Mouse (Mus musculus) megakaryocyte, adult 5-6 weeks (primary cell): ENCODE measurements at regions not wholly inside any gene's neighbourhood (a gene's known extent, or its start where the extent isn't known, plus 50 kb on each side); places are given as distances from the start of the nearest gene placed in this dataset.
A peak's percentile ranks its signal among the peaks of the same experiment; 100 is the strongest.
"Not testable (repeated sequence)": the region's sequence is repeated elsewhere in the genome, so short reads cannot be mapped to it uniquely, and the experiment has no call there.

Experiments used
- ATAC-seq: 2 replicates; pipeline ENCODE4 v1.8.0; 2016; ENCODE audit warnings: mild to moderate bottlenecking, inconsistent platforms; ENCODE audit not compliant: poor library complexity, severe bottlenecking

DNA sequence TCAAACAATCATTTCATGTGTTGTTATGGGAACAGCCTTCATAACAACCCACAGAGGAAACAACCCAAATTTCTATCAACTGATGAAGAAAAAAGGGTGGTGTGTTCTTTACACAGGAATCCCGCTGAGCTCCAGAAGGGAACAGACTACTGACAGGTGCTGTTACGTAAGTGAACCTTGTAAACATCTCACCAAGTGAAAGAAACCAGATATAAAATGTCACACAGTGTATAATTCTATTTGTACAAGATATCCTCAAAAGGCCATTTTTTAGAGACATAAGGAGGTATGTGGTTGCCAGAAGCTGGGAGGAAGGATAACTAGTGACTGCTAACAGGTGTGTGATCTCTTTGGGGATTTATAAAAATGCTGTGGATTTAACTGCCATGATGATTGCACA, 119.9 kb downstream of the Plod2 start:
- no peak for ATAC-seq

DNA sequence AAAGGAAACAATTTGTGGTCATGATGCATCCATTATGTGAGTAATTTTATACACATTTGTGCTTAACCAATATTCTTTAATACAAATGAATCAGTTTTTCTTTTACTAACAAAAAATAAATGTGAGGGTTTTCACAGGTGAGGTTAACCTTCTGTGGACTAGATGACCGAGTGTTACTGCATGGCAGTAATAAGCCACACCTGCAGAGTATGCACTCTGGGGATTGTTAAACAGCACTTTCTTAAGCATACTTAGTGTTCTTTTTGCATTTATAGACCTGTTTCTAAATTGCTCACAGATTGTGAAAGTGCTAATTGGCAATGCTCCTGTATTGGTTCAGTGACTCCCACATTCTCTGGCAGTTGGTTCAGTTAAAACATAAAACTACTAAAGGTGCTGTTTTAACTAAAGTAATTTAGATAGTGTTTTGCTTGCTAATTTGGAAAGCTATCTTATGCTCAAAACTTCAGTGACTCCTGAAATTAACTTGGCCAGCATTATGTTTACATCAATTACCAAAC, 125.4 kb downstream of the Plod2 start:
- ATAC-seq: no peak

DNA sequence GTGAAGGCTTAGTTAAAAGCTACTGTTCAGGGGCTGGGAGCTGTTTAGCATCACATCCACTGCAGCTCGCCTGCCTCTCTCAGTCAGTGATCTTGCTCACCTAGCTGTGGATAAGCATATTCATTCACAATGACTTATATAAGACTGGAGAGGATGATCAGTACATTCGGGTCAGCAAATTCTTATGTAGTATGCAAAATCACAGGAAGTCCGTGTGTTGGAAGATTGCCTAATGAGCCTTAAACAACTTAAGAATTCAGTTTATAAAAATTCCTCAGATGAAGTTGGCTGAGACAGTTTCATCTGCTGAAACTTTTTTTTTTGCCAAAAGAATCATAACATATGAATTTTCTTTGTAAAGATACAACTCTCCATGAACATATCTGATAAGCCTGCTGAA, 129.9 kb downstream of the Plod2 start:
- no peak for ATAC-seq

DNA sequence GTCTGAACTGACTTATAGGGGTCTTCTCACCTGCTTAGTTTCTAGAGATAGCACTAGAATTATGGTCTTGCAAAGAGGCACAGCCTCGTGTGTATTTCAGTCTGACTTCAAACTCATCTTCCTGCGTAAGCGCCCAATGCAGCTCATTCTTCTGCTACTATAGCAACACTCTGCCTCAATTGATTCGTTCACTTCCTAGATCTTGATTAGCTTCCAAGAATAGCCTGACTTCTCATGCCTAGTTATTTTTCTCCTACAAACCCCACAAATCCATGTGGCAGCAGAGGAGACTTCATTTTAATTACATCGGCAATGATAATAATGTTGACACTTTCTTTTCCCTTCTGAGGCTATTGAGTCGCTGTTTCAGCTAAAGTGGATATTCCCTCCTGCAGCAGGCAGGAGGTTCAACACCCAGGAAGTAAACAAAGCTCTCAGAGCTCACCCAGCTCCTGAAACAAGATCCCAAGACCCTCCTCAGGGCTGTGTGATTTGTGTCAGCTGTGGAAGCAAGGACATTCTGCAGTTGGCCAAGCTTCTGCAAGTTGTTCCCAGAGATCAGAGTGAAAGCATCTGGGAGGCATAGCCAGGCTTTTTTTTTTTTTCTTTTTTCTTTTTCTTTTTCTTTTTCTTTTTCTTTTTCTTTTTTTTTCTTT, 152.5 kb downstream of the Plod2 start:
- no peak for ATAC-seq

DNA sequence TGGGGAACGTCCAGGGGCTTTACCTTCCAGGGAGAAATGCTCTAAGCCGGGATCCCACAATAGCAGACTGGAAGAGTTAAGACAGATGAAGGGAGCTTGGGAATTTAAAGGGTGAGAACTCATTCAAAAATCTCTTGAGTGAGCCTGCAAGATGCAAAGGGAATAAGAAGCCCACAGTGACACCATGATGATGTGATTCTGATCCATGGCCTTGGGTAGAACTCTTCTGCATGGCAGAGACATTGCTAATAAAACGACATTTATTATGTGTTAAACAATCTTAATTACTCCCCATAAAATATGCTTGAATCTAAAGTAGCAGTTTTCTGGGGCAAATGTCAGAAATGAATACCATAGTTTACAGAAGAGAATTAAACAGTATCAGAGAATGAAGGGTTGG, 155.9 kb downstream of the Plod2 start:
- no peak for ATAC-seq

DNA sequence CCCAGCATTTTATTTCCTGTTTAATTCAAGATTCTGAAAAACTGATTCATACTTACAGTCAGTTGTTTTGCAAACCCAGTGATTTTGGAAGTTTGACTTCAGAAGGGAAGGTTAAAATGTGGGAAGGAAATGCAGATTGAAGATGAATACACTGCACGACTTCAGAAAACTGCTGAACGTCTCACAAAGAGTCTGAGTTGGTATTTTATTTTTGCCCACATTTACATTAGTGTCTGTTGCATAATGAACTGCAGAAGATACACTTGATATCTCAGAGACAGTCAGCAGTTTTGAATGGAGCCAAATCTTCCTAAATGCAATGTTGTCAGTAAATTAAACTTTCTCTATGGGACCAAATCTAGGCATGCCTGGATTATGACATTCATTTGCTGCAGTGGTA, 162.7 kb downstream of the Plod2 start:
- no peak for ATAC-seq

DNA sequence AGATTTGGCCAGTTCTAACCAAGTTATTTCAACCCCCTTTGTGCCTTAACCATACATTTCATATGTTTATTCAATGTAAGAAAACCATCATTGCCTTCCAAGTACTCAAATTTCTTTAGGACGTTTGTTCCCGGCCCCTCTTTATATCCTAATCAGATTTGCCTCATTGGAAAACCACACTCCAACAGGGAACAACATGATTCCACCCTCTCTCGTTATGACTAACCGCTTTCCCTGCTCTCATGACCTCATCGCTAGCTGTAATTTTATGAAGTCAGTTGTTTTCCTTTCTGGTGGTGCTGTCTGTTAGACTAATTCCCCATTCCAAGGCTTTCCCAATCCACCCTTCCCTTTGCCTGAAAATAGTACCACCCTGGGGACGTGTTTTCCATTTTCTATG, 165.0 kb downstream of the Plod2 start:
- no peak for ATAC-seq

DNA sequence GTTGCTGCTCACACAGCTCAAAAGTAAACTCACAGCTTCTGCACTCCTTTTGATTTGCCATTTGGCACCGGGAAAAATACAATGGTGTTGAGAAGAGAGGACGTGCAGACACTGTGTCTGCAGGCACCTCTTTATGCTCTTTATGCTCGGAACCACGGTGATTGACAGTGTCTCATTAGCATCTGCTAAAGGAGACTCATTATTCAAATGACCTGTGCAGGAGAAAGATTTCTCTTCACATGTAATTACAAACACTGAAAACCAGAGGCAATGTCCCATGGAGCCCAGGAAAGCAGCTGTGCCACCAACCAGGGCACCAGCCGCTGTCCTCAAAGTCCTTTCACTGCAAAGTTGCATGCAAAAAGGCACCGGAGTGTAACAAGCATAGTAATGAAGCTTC, 175.2 kb downstream of the Plod2 start:
- no peak for ATAC-seq

DNA sequence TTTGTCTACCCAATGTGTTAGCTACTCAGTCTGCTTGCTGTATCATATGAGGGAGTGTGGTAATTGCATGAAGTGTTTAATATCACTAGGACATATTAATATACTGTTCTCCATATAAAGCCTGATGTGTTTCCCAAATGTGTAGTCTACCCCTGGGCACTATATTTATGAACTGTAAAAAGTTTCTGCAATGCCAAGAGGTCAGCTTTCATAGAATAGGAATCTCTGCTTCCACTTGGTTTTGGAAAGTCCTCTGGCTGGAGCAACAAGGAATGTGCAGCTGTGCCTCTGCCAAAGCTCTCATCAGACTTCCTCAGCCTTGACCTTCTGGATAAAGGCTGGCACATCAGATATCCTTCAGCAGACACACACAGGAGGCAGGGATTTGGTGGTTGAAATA, 176.3 kb downstream of the Plod2 start:
- no peak for ATAC-seq

DNA sequence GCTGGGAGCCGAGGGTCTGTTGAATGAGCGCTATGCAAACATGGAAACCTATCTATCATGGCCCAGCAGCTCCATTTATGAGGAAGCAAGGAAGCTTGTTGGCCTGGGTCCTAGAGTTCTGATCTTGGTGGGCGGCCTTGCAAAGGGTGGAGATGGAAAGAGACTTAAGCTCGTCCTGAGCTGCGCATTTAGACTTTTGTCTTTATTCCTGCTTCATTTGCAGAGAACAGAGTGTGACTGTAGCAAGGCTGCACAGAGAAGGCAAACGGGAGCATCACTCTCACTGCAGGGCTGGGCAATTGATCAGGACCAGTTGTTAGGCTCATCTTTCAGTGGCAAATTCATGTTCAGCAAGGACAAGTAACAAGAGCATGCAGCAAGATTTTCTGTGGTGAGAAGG, 177.2 kb downstream of the Plod2 start:
- no peak for ATAC-seq

DNA sequence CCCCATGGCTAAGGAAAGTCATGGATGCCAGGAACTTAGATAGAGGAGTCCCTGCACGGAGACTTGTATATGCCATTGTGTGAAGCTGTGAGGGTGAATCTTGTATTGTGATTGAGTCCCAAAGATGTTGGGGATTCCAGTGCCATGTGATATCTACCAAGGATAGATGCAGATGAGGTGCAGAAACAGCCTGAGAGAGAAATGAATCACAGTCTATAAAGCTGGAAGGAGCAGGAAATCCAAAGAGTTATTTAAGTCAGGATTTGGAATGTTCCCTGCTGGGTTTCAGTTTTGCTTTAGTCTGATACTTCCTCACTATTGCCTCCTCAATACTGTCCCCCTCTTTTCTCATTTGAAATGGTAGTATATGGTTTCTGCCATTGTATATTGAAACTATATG, 186.8 kb downstream of the Plod2 start:
- ATAC-seq: no peak

DNA sequence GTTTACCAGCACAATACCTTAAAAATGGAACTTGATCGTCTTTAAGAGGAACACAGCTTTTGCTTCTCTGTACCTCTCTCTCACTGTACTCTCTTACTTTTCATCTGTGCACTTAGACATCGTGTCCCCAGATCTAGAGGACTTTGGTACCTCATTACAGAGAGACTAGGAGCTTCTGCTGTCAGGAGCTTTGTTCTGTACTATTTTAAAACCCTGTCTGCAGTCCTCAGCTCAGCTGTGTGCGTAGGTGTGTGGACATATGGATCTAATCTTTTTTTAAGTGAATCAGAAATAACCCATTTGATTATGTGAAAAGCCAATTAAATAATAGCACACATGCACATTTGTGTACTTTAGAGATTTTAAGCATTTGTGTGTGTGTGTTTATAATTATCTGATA, 189.4 kb downstream of the Plod2 start:
- ATAC-seq: no peak

DNA sequence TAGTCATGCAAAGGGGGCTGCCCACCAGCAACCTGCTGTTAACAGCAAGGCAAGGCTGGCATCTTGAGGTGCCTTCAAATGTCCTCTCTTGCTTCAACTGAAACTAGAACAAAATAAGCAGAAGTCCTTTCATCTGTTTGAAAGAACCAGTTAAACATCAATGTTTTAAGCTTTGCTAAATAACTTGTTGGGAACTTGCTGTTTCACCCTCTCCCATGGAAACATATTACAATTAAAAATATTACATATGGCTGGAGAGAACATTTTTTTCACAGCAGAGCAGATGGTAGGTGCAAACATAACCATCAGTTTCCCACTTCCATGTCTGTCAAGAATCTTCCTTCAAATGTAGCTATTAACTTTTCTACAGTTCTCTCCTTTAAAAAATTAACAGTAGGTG, 225.5 kb downstream of the Plod2 start:
- ATAC-seq: no peak

DNA sequence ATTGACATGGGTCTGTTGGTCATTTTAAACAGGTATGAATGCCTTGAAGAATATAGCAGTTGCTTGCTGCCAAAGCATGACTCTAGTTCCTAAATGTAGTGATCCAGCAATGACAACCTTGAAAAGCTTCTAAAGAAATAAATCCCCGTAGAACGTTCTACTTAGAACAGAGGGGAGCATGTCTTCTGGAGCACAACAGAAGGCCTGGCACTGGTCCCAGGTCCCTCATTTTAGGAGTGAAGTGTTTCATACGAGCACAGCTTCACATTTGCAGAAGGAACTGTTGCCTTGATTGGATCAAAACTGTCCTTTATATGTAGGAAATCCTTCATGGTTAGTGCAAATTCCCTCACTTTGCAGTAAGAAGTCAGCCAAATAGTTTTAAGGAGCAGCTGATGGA, 226.4 kb downstream of the Plod2 start:
- ATAC-seq: no peak

DNA sequence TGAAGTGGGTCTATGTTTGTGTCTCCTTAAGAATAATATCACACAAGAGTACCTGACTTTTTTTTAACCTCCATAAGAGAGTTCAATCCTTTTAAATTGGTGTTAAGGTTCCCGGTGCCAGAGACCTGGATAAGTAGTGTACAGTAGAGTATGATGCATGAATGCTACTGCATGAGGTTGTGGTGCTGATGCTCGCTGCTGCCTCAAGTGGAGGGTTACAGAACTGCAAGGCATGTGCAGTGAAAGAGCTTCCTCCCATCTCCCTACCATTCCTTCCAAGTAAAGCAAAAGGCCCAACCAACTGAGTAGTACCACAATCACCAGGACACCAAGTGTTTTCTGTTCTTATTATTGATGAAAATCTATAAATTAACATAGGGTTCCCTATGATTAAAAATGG, 227.5 kb downstream of the Plod2 start:
- ATAC-seq: peak; percentile 63

DNA sequence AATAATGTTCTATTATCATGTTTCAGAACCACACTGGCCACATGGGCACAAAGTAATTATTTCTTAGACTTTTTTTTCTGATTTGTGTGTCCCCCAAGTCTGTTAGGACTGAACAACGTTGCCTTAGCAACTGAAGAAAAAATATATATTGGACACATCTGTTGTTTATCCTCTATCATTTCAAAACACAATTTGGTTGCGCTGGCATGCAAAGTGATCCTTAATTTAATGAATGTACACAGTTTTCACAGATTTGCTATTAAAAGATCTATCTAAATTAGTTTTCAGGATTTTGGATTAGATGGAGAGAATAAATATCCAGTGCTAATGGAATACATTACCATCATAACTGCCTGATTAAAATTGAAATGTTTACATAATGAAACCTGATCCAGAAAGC, 229.0 kb downstream of the Plod2 start:
- ATAC-seq: no peak

DNA sequence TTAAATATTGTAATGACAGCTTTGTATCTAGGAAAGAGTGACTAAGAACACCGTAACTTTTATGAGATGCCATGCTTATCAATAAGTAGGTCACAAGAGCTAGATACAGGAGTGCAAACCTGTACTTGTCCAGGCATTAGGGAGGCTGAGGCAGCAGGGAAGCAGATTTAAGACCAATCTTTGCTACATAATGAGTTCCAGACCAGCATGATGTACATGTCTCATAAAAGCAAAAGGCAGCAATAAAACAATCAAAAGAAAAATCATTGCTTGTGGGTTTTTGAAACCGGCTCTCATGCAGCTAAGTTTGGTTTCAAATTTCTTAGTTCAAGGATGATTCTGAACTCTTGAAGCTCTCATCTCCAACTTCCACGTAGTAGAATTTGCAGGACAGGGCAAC, 229.7 kb downstream of the Plod2 start:
- no peak for ATAC-seq

DNA sequence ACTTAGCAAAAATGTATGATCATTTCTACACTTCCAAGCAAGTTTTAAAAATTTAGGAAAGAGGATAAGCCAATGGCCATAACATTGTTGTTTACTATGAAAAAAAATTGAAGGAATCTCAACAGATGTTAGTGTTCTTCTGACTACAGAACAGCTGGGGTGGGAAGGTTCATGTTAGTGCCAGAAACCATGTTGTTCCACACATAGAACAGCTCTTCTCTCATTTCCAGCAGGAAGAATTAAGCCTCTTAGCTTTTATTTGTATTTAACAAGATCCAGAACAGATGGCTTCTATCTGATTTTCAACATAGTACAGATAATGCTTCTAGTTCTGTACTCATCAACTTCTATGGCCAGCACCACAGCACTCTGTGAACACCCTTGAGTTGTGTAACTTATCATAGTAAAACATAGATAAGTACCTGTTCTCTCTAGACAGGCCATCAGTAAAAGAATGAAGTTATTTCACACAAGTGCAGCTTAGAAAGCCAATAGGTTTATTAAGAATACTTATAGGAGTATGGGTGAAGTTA, 241.0 kb downstream of the Plod2 start:
- ATAC-seq: no peak

DNA sequence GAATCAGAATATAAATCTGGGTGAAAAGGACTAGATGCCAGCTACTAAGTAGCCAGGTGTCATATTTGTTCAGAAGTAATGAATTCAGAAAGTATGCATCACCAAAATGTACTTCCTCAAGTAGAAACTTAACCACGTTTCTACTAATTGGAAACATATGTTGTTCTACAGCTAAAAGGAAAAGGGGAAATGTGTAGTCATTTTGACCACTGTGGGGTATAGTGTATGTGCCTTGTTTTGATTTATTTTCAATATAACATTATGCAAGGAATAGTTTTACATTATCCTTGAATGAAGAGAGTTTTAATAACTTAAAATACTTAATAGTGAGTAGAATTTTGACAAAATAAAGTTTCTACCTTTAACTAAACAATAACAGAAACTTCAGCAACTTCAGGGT, 257.7 kb downstream of the Plod2 start:
- ATAC-seq: no peak

DNA sequence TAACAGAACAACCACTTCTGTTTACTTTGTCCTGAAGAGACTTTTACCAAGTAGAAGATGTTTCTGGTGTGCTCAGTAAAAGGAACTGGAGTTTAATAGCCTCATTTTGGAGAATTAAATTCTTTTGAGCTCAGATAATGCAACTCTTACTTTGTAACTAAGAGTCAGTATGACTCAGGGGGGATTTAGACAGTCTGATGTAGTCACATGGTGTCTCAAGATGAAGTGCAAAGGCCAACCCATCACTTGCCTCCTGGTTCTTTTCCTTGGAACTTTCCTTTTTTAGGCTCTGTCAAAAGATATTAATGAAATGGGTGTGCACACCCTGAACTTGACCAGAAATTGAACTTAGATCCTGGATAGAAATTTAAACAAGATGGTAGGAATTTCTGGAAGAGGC, 267.4 kb downstream of the Plod2 start:
- no peak for ATAC-seq

DNA sequence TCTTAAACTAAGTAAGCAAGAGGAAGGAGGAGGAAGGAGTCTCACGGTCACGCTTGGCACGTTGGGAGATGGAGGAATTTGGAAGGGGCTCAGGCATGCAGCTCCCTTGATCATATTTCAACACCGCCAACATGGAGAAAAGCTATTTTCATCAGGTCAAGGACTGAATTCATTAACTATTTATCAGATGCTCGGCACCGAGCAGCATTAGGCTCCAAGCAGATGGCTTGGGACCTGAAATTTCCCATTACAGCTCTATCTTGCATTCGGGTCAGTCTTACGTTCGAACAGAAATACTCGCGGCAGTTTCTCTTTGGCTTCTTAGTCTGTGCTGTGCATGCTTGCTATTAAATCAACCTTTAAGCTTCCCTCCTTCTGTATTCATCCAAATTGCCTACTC, 278.7 kb downstream of the Plod2 start:
- no peak for ATAC-seq

DNA sequence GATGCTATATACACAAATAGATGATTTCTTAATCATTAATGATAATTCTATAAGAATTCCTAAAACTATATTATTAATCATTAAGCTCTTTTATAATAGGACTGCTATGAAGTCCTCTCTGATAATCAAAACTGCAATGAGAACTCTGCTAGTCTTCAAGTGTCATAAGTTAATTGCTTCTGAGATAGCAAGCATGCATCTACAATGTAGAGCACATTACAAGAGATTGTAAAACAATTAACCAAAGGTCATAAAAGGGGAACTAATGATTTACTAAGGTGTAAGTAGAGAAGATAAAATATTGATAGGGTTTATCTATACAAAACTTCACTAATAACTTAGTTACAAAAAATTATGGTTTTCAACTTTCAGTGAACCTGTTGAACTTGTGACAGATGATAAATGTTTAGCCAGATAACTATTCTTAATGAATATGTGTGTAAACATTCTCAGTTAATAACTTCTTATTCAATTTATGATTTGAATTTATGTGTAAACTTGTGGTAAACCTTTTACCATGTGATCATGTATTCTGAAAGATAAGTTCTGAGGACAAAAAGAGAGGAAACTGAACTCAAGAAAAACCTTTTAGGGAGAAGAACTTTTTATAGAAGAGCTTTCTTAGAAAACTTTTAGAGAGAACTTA, 284.8 kb downstream of the Plod2 start:
- ATAC-seq: no peak

DNA sequence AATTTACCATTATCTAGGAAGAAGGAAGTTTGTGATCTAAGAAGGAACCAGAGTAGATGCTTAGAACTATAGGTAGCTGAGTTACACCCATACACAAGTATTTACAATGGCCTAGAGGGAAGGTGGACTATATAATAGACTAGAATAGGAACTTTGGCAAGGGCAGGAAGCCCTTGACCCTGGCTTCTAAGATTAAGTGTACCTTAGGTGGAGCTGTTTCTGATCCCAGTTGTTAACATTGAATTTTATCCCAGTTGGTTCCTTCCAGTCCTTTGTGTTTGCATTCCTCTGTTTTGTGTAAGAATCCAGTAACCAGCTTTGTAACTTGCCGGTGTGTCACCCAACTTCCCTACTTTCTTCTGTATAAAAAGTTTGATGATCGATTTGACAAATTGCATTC, 294.1 kb downstream of the Plod2 start:
- not testable (repeated sequence) for ATAC-seq
